Mouse (Mus musculus) hindlimb bud, embryonic 11.5 days (tissue): ENCODE data around the gene Adgrg2.

Source experiments
- DNase-seq: peaks from one replicate; pipeline ENCODE4 v3.0.0-alpha.2; 2012; ENCODE audit warnings: low read depth, low spot score; ENCODE audit errors: extremely low spot score

The Adgrg2 gene

GRCm38 (mm10) chrX:160390464-160390956, at the start of gene Adgrg2:
TSS of gene Adgrg2 (plus strand) at chrX:160390690.
- no peak for DNase-seq

- no peak for DNase-seq
These were observed 39.5 kb upstream of the Adgrg2 start for GRCm38 (mm10) chrX:160350995-160351394.

GRCm38 (mm10) chrX:160351967-160352677, 38.4 kb upstream of the Adgrg2 start:
- DNase-seq, result no peak

- DNase-seq, result no peak
These were observed 5.6 kb upstream of the Adgrg2 start for GRCm38 (mm10) chrX:160384748-160385501.

DNA sequence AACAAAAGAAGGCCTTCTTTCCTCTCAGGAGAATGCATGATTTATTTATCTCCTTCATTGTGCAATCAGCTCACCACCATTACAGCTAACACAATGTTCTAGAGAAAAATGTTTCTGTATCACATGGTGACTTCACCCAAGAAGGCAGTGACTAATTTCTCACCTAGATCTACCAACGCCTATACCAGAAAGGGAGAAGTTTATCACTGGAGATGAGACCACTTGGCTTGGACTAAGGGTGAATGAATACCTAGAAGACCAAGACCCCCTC, 5.1 kb upstream of the Adgrg2 start:
- DNase-seq, result no peak

DNA sequence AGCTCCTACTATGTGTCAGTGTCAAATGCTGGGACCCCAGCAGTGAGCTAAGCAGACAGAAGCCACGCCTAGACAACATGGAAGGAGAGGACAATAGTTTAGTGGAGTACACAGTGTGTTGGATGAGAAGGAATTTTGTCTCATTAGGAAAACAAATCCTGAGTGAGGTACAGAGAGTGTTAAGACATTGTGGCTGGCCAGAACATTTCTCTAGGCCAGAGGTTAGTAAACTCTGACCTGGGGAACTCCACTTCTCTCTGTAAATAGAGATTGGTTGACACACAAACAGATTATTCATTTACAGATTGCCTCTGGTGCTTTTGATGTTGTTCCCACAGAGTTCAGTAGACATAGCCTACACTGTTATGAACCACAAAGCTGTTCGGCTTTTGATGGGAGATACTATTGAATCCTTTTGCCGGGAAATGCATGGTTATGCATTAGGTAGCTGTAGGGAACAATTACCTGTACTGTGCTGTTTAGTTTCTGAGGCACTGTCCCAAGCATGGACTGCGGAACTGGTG, 22.5 kb downstream of the Adgrg2 start:
- DNase-seq, result no peak

GRCm38 (mm10) chrX:160413881-160414395, 23.4 kb downstream of the Adgrg2 start:
- DNase-seq, result no peak

GRCm38 (mm10) chrX:160418397-160418796, 27.9 kb downstream of the Adgrg2 start:
- no peak for DNase-seq

GRCm38 (mm10) chrX:160423737-160424136, 33.2 kb downstream of the Adgrg2 start:
- DNase-seq, result no peak

DNA sequence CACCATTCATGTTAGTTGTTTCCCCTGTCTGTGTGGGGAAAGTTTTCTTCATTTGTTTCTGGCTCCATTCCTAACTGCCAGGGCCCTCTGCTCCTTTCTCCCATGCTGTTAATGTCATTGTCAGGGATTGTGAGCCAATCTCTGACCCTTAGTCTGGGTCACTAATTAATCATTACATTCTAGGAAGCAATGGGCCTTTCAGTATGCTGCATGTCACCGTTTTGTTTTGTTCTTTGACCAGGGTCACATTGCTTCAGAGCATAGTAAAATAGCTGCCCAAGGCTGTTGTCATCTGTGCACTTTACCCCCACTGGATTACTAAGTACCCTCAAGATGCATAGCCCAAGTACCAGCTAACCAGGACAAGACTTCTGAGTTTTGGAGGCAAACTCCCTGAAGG, 36.0 kb downstream of the Adgrg2 start:
- no peak for DNase-seq

- DNase-seq, result no peak
These were observed 36.4 kb downstream of the Adgrg2 start for GRCm38 (mm10) chrX:160426930-160427329.

GRCm38 (mm10) chrX:160432192-160432591, 41.7 kb downstream of the Adgrg2 start:
- DNase-seq, result no peak

DNA sequence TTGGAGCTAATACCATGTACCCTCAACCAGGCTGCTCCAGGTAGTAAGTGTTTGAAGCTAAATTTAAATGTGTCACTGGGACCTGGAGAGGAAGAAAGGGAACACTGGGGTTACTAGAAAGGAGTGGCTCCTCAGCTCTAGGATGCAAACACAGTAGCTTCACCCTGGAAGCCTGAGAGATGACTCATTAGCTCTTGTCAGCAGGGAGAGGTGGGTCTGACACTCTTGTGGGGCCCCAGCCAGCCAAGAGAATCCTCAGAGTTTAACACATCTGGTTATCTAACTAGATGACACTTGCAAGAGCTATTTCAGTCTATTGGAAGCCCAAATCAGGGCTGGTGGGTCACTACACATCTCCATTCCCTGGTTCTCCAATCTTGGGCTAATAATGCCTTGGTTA, 50.8 kb downstream of the Adgrg2 start:
- DNase-seq, result no peak

GRCm38 (mm10) chrX:160448351-160448750, 57.9 kb downstream of the Adgrg2 start:
- DNase-seq, result no peak

DNA sequence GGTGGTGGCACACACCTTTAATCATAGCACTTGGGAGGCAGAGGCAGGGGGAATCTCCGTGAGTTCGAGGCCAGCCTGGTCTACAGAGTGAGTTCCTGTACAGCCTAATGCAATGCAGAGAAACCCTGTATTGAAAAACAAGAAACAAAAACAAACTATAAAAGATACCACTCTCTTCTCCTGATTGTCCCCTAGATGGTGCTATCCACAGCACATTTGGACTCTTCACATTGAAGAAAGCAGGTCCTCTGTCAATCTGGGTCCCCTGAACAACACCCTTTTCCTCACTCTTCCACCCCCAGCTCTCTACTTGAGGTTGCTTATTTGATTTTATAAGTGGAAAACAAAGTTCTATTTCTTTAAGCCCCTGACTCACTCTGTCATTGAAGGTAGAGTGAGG, 58.9 kb downstream of the Adgrg2 start:
- DNase-seq, result no peak

DNA sequence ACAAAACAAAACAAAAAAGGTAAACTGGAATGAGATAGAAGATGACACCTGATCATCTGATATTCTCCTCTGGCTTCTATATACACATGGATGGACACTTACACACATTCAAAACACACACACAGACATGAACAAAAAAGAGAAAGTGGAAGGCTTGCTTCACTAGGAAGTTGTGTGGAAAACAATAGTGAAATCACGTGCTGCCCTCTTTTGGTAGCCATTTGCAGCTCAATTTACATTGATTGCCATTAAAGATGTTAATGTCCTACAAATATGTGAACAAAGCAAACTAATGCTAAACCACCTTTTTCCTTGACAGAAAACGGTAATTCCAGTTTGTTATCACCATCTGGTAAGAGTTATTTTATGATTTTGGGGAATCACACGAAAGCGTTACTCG, 65.2 kb downstream of the Adgrg2 start:
- no peak for DNase-seq

DNA sequence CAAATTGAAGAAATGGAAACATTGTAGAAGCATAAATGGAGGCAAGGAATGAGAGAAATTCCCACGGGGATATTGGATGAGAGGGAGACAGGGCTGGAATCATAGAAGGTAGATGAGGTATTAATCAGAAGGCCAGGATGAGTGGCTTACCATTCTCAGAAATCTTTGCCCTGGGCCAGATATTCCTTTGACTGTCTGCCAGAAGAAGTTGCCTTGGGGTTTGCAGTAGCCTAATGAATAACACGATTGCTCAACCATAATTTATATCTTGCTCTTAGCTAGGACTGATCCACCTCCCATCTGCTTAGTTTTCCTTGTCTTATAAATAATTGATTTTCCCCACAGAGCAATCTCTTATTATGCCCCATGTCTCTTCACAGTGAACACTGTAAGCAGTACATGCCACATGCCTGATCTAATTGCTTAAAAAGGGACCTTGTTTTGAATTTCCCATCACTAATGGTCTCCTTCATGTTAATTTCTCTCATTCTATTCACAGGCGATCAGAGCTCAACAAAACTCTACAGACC, 80.8 kb downstream of the Adgrg2 start:
- no peak for DNase-seq

- DNase-seq, result no peak
These were observed 99.3 kb downstream of the Adgrg2 start for GRCm38 (mm10) chrX:160489784-160490183.

GRCm38 (mm10) chrX:160494333-160494732, 103.8 kb downstream of the Adgrg2 start:
- no peak for DNase-seq

DNA sequence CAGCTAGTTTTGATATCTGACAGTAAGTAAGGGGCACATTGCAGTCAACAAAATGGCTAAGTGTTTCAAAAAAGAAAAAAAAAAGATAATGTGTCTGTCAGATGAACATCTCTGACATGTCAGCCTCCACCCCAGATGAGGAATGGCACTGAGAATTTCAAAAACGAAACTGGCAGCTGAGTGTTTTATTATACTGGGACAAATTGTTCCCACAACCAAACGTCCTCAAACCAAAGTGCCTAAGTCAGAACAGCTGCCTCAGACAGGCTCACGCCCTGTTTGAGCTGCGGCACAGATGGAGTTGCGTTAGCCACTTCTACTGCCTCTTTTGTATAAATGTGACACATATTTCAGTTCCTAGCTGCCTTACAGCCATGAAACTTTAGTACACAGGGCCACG, 104.4 kb downstream of the Adgrg2 start:
- DNase-seq, result no peak

- no peak for DNase-seq
These were observed 106.0 kb downstream of the Adgrg2 start for GRCm38 (mm10) chrX:160496473-160496872.

GRCm38 (mm10) chrX:160501095-160501494, 110.6 kb downstream of the Adgrg2 start:
- DNase-seq, result no peak
